Mouse (Mus musculus): Measurements from ENCODE around the gene Snx27.

- TF ChIP-seq CTCF (IDR thresholded peaks at IDR 0.05 in 2 of 3, conservative IDR thresholded peaks at IDR 0.05 in 1 of 3; ENCODE audit: control insufficient read depth in 1 of 3, insufficient read depth in 1 of 3, low read depth in 2 of 3, low read length in 3 of 3, poor library complexity in 1 of 3, severe bottlenecking in 1 of 3), result no peak
- TF ChIP-seq TAL1 (IDR thresholded peaks at IDR 0.05; ENCODE audit: low read length), result no peak
- TF ChIP-seq EP300 (IDR thresholded peaks at IDR 0.05; ENCODE audit: low read depth in 1 of 2, low read length in 2 of 2), result no peak
- no peak for TF ChIP-seq POLR2A (IDR thresholded peaks at IDR 0.05; ENCODE audit: control insufficient read depth in 1 of 2, insufficient read depth in 1 of 2, low read depth in 1 of 2, low read length in 2 of 2, poor library complexity in 1 of 2)
- TF ChIP-seq RAD21 (IDR thresholded peaks at IDR 0.05; ENCODE audit: low read depth, low read length), result no peak
- TF ChIP-seq USF1 (IDR thresholded peaks at IDR 0.05; ENCODE audit: low read depth, low read length), result no peak
- TF ChIP-seq NELFE (IDR thresholded peaks at IDR 0.05; ENCODE audit: low read depth, low read length), result no peak
Measured at GRCm38 (mm10) chr3:94497162-94497561, 85.4 kb downstream of the Snx27 start.

Measured in MEL (cell line).